Mouse (Mus musculus) midbrain, embryonic 15.5 days (tissue): ENCODE results near the gene Sptbn4. TPM values are rescaled to one million over a fixed set of nuclear protein-coding genes. Genes with fewer than 3 reads are reported as not detected.

Experiments used
- ATAC-seq: fragments of 200-750 bp; cut with Nextera tagmentation; replicated peaks from 2 replicates; pipeline ENCODE4 v1.8.0; 2017; ENCODE audit warnings: moderate TSS enrichment
- H3K27ac ChIP-seq: fragments of 300-500 bp; sonication (generic); 2 replicates; pipeline ENCODE4 v1.5.1; 2015; ENCODE audit warnings: mild to moderate bottlenecking, inconsistent platforms
- H3K27me3 ChIP-seq: fragments of 300-500 bp; sonication (generic); replicated peaks from 2 replicates; pipeline ENCODE4 v1.6.1; 2015; ENCODE audit warnings: inconsistent platforms
- H3K36me3 ChIP-seq: fragments of 300-500 bp; sonication (generic); replicated peaks from 2 replicates; pipeline ENCODE4 v1.6.1; 2015; ENCODE audit warnings: inconsistent platforms
- H3K4me1 ChIP-seq: fragments of 300-500 bp; sonication (generic); 2 replicates; pipeline ENCODE4 v1.6.1; 2015; ENCODE audit warnings: inconsistent platforms
- H3K4me2 ChIP-seq: fragments of 300-500 bp; sonication (generic); 2 replicates; pipeline ENCODE4 v1.6.1; 2015; ENCODE audit warnings: inconsistent platforms, mild to moderate bottlenecking, moderate library complexity
- H3K4me3 ChIP-seq: fragments of 300-500 bp; sonication (generic); 2 replicates; pipeline ENCODE4 v1.5.1; 2015; ENCODE audit warnings: mild to moderate bottlenecking, inconsistent platforms
- H3K9ac ChIP-seq: fragments of 300-500 bp; sonication (generic); 2 replicates; pipeline ENCODE4 v1.6.1; 2015; ENCODE audit warnings: mild to moderate bottlenecking, inconsistent platforms
- H3K9me3 ChIP-seq: fragments of 300-500 bp; sonication (generic); 2 replicates; pipeline ENCODE4 v1.6.1; 2016; ENCODE audit warnings: inconsistent platforms
- WGBS: fragments of 180-500 bp; shearing (Covaris S2); methylation state at CpG from one replicate; pipeline ENCODE4 v1.1.7; 2015; ENCODE audit warnings: mixed read lengths; 5-methylcytosine and 5-hydroxymethylcytosine counted together
- polyA plus RNA-seq: library from polyadenylated mRNA; unstranded; fragments of >200 nt; fragmentation: Nextera tagmentation; extraction: Ambion mirVana; gene quantifications from 2 replicates; pipeline ENCODE4 v1.2.1, GENCODE M21; 2015

The Sptbn4 gene
- polyA plus RNA-seq, 1 experiment from 2014 or later: 4.4 TPM

DNA sequence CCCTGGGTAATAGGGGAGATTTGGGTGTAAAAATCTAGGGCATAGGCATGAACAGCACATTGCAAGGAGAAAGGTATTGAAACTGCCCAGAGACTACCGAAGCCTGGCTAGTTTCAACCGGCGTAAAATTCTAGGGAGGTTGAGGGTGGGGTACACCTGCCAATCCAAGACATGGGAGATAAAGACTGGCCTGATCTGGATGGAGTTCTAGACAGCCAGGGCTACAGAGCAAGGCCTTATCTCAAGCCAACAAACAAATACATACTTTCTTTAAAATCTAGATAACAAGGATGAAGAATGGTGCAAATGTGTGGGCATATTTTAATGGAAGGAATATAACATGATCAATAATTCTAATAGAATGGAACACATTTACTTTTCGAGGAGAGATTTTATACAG is 92.7 kb downstream of the Sptbn4 start:
- 55% methylated on average over 4 of the region's 4 CpGs for WGBS
- H3K9ac ChIP-seq: peak overlapping the region; percentile 68
- H3K4me3 ChIP-seq: peak overlapping the region; percentile 50
- H3K36me3 ChIP-seq: peaks cover 7% of the 10 kb centered on the region; the same call in 1 of the 2 replicates
- peaks cover 27% of the 10 kb centered on the region for H3K27me3 ChIP-seq
- no peaks in the 10 kb centered on the region for H3K9me3 ChIP-seq
- peaks cover 22% of the 10 kb centered on the region for H3K4me1 ChIP-seq
- no peak overlapping the region for H3K27ac ChIP-seq
- peak overlapping the region; percentile 60 for H3K4me2 ChIP-seq
- ATAC-seq: 0 out of 2 replicates have a peak, but pooled peaks have one; percentile 2

DNA sequence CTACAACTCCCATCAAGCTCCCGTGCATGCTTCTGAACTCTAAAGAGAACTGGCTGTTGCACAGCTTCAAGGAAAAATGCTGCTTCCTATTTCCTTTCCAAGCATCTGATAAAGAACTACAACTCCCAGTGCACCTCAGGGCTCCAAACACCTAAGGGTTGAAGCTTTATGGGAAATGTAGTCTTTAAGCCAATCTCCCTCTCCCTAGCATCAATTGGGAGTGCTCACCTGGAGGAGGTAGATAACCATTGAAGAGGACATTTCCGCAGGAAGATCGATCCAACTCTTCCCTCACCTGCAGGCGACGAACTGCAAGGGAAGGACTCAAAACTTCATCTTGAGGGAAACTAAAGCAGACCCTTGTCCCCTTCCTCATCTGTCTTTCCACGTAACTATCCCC is 93.3 kb downstream of the Sptbn4 start:
- Histone ChIP-seq H3K4me2 (peak overlapping the region; percentile 60), H3K27ac (no peak overlapping the region), H3K9ac (peak overlapping the region; percentile 68; the same call in 1 of the 2 replicates), H3K4me3 (peak overlapping the region; percentile 50), H3K4me1 (peaks cover 22% of the 10 kb centered on the region), H3K36me3 (peaks cover 7% of the 10 kb centered on the region; the same call in 1 of the 2 replicates), H3K27me3 (peaks cover 24% of the 10 kb centered on the region), H3K9me3 (no peaks in the 10 kb centered on the region)
- WGBS: 37% methylated on average over 6 of the region's 6 CpGs
- peak; percentile 50 for ATAC-seq

DNA sequence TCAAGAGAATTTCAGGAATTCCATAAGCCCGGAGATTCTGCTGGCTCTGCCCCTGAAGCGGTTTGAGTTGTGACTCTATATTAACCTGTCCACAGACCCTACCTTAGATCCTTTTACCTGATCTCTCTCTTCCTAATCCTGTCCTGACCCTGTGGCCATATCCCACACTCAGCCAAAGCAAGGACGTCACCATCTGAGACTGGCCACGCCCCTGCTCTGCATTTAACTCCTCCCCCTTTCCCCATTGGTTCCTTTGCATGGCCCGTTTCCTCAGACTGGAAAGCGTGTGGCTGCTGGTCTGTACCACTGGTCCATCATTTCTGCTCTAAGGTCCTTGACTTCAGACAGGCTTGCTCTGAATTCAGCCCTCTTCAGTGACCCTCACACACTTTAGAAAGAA is 102.0 kb downstream of the Sptbn4 start:
- Histone ChIP-seq H3K9ac (no peak overlapping the region), H3K36me3 (peaks cover 45% of the 10 kb centered on the region), H3K27me3 (no peaks in the 10 kb centered on the region), H3K27ac (no peak overlapping the region), H3K4me3 (no peak overlapping the region), H3K4me1 (no peaks in the 10 kb centered on the region), H3K9me3 (no peaks in the 10 kb centered on the region), H3K4me2 (no peak overlapping the region)
- no peak; the same call in 1 of the 2 replicates for ATAC-seq
- 22% methylated on average over 6 of the region's 6 CpGs for WGBS

DNA sequence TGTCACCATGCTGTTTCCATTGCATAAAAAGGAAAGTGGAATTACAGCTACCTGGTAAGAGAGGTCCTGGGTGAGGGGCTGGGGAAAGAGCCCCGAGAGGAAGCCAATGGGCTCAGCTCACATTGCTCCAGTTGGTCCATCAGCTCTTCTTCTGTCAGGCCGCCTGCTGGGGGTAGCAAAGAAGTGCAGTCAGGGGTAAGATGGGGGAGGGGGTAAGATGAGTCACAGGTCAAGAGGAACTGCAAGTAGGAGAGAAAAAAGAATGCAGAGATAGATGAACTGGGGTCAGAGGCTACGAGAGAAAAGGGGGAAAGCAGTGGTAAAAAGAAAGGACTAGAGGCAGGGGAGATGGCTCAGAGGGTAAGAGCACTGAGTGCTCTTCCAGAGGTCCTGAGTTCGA is 104.9 kb downstream of the Sptbn4 start:
- no peak overlapping the region for H3K4me2 ChIP-seq
- H3K4me1 ChIP-seq: peaks cover 21% of the 10 kb centered on the region
- H3K27me3 ChIP-seq: peaks cover 6% of the 10 kb centered on the region
- 39% methylated on average over 4 of the region's 4 CpGs for WGBS
- H3K36me3 ChIP-seq: peaks cover 32% of the 10 kb centered on the region
- no peaks in the 10 kb centered on the region for H3K9me3 ChIP-seq
- no peak overlapping the region for H3K9ac ChIP-seq
- no peak for ATAC-seq
- no peak overlapping the region for H3K4me3 ChIP-seq
- H3K27ac ChIP-seq: no peak overlapping the region

DNA sequence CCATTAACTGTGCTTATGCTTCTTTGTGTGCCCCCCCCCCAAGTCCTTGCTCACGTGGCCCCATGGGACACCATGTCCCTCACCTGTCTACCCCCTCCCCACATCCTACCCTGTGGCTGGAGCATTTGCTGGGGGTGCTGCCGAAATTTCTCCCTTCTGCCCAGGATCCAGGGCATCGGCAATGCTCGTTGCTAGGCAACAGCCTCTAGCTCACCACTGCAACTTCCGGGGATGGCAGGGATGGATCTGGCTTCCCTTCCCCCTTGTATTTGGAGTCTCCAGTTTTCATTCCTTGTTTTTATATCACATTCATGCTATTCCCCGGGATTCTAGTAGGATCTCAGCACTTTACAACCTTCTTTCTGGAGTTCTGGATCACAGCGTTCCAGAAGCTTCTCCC is 108.0 kb downstream of the Sptbn4 start:
- H3K9me3 ChIP-seq: no peaks in the 10 kb centered on the region
- 22% methylated on average over 7 of the region's 7 CpGs for WGBS
- peaks cover 40% of the 10 kb centered on the region for H3K4me1 ChIP-seq
- peak overlapping the region; percentile 51 for H3K4me2 ChIP-seq
- ATAC-seq: peak; percentile 38
- peaks cover 36% of the 10 kb centered on the region for H3K27me3 ChIP-seq
- H3K4me3 ChIP-seq: peak overlapping the region; percentile 34
- H3K27ac ChIP-seq: peak overlapping the region; percentile 65
- peak overlapping the region; percentile 23 for H3K9ac ChIP-seq
- peaks cover 12% of the 10 kb centered on the region; the same call in 1 of the 2 replicates for H3K36me3 ChIP-seq

DNA sequence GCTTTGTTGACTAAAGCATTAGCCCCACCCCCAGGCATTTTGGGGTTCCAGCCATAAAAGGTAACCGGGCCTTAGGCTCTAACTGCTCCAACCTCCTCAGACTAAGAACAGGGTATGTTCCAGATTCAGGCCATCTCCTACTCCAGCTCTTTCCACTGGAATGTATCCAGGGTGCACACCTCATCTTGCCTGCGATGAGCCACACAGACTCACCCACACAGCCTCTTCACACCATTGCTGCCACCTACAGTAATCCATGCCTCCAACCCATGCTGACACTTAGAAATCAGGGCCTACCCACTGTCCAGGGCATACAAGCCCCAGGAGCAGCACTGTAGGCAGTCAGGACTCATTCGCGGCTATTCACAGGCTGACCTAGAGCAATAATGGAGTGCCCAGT is 108.4 kb downstream of the Sptbn4 start:
- Histone ChIP-seq H3K27ac (peak overlapping the region; percentile 65), H3K27me3 (peaks cover 40% of the 10 kb centered on the region), H3K4me3 (peak overlapping the region; percentile 34), H3K36me3 (peaks cover 8% of the 10 kb centered on the region; the same call in 1 of the 2 replicates), H3K9ac (peak overlapping the region; percentile 23), H3K4me2 (peak overlapping the region; percentile 51), H3K9me3 (no peaks in the 10 kb centered on the region), H3K4me1 (peaks cover 43% of the 10 kb centered on the region)
- 0 out of 2 replicates have a peak, but pooled peaks have one; percentile 25 for ATAC-seq
- 62% methylated on average over 4 of the region's 4 CpGs for WGBS

DNA sequence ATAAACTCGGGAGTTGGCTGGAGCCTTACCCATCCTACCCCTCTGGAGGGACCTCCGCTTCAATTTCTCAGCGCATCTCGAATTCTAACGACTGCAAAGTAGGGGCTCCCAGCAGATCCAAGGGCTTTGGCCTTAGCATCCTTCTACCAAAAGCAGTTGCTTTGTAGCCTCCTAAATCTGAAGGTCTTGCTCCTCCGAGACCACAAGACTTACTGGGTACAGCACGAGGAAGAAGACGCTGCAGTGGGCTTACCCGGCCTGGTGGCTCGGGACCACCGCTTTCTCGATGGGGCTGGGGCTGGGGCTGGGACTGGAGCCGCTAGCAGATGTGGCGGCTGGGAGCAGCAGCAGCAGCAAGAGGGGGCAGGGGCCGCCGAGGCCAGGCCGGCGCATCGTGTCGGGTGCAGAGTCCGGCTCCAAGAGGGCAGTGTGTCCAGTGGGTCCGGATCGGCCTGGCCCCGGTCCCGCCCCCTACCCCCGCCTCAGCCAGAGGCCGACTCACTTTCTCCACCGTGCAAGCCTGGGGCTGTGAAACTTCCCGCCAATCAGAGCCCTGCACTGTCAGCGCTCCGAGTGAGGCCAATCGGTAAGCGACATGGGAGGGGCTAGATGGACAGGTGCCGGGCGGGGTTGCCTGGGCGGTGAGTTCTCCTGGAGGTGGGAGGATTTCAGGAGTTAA is 110.2 kb downstream of the Sptbn4 start, which contains the start of gene Ltbp4:
TSS of gene Ltbp4 (minus strand) at position 518 of the 679 bp plus-strand sequence.
- Histone ChIP-seq H3K4me1 (peaks cover 61% of the 10 kb centered on the region), H3K4me2 (peak within 1 kb of the TSS; percentile 59), H3K9me3 (no peaks in the 10 kb centered on the region), H3K27me3 (peaks cover 58% of the 10 kb centered on the region), H3K36me3 (peaks cover 6% of the 10 kb centered on the region; the same call in 1 of the 2 replicates), H3K4me3 (peak within 1 kb of the TSS; percentile 32), H3K9ac (peak within 1 kb of the TSS; percentile 40; the same call in 1 of the 2 replicates), H3K27ac (no peak within 1 kb of the TSS)
- no peak for ATAC-seq
- WGBS: 1% methylated on average over 36 of the region's 36 CpGs

DNA sequence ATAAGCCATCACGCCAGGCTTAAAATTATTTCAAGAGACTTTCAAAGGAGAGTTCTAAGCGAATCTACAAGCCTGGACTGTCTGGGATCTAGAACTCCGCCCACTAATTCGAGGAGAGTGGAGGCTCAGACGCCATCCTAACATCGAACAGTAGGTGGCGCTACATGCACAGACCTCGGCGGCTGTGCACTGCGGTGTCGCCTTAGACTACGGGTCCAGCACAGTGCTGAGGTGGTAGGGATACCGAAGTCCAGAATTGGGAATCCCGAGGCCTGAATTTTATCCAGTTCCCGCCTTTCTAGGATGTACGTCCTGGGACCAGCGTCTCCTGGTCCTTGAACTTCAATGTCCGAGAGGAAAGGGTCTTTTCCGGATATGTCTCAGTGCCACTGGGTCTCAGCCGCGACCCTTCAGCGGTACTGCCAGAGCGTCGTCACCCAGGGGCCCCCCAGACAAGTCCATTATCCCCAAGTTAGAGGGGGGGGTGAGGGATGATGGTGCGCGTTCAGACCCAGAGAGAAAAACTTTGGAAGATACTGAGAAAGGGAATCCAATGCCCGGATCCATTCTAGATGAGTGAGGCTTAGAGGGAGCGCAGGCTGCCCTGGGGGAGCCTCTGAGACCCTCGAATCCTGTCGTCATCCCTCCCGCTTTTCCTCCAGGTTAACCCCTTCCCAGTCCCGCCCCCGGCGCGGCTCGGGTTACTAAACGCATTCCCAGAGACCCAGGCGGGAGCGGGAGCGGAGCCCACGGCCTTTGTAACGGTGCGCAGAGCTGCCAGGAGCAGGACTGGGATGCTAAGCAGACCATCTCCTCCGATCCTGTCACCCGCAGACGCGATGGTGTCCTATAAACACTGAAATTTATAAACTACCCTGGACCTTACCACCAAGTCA is 111.3 kb downstream of the Sptbn4 start:
- peaks cover 69% of the 10 kb centered on the region for H3K27me3 ChIP-seq
- H3K4me3 ChIP-seq: peak overlapping the region; percentile 32
- WGBS: 1% methylated on average over 47 of the region's 47 CpGs
- peak; percentile 82 for ATAC-seq
- no peaks in the 10 kb centered on the region for H3K9me3 ChIP-seq
- peak overlapping the region; percentile 59 for H3K4me2 ChIP-seq
- H3K36me3 ChIP-seq: no peaks in the 10 kb centered on the region
- peaks cover 70% of the 10 kb centered on the region for H3K4me1 ChIP-seq
- H3K27ac ChIP-seq: no peak overlapping the region
- H3K9ac ChIP-seq: peak overlapping the region; percentile 40; the same call in 1 of the 2 replicates

DNA sequence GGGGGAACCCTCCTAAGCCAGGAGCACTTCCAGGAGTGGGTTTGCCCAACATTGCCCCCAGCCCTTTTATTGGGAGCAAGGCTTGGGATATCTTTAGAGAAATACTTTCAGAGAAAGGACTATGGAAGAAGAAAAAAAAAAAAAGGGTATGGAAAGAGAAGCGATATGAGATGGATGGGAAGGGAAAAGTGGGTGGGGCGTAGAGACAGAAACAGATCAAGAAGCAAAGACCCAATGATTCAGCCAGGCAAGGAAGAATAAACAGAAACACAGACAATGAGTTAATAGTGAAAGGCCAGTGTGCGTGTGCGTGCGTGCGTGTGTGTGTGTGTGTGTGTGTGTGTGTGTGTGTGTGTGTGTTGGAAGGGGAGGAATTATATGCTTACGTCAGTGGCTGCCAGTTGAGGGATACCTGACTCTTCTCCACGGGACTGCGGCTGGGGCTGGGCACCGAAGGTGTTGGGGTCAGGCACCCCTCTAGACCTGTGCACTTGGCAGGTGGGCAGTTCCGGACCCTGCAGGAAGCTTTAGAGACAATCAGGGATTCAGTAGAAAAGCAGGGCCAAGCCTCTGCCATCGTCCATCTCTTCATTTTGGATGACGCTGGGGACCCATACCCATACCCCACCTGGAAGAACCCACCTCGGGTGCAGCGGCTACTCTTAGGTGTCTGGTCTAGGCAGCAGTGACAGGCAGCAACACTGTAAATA is 112.3 kb downstream of the Sptbn4 start:
- Histone ChIP-seq H3K36me3 (no peaks in the 10 kb centered on the region), H3K4me1 (peaks cover 80% of the 10 kb centered on the region), H3K9ac (no peak overlapping the region), H3K27ac (no peak overlapping the region), H3K27me3 (peaks cover 80% of the 10 kb centered on the region), H3K9me3 (no peaks in the 10 kb centered on the region), H3K4me2 (no peak overlapping the region), H3K4me3 (no peak overlapping the region)
- ATAC-seq: no peak
- WGBS: 60% methylated on average over 15 of the region's 15 CpGs

DNA sequence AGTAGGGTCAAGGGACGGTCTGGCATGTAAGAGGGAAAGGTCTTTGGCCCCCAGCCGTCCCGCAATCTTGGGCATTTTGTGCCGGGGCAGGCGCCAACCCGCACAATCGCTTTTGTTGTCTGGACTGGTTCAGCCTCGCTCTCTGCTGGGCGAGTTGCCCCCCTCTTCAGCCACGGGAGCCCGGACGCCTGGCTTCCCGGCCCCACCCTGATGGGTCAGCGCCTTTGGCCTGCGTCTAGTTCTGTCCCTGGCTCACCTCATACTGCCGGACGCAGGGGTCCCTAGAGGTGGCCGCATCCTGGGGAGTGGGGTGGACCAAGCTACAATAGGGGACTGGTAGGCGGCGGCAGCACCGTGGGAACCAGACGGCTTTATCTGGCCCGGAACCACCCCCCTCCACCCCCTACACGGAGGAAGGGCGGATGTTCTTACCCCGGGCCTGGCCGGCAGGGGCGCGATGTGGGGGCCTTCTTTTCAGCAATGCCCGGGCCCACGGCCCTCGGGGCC is 113.0 kb downstream of the Sptbn4 start:
- H3K4me2 ChIP-seq: peak overlapping the region; percentile 94
- H3K27ac ChIP-seq: no peak overlapping the region
- ATAC-seq: no peak
- H3K4me1 ChIP-seq: peaks cover 78% of the 10 kb centered on the region
- WGBS: 2% methylated on average over 30 of the region's 32 CpGs
- no peak overlapping the region for H3K9ac ChIP-seq
- no peaks in the 10 kb centered on the region for H3K9me3 ChIP-seq
- no peaks in the 10 kb centered on the region for H3K36me3 ChIP-seq
- H3K4me3 ChIP-seq: no peak overlapping the region
- peaks cover 87% of the 10 kb centered on the region for H3K27me3 ChIP-seq

DNA sequence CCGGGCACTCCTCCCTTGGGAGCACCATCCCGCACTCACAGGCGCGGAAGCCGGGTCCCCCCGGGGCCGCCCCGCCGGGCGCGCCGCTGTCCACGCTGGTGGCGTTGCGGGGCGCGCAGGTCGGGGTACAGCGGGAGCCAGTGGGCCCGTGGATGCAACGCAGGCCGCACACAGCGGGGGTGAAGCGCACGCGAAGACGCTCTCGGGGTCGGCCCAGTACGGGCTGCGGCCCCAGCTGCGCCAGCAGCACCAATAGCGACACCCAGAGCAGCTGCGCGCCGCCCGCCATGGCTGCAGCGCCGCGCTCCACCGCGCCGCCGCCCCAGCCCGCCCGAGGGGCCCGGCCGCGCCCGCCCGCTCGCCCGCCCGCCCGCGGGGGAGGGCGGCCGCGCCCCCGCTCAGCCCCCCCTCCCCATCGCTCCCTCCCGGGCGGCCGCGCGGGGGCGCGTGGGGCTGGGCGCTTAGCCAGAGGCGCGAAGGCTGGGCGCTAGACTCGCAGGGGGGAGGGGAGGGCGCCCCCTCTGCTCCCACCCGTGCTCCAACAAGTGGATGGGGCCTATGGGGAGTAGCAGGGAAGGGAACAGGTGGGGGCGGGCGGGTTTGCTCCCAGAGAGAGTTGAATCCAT is 114.1 kb downstream of the Sptbn4 start:
- peak overlapping the region; percentile 94 for H3K4me2 ChIP-seq
- WGBS: under 1% methylated on average over 42 of the region's 77 CpGs
- ATAC-seq: no peak
- no peak overlapping the region for H3K27ac ChIP-seq
- H3K4me1 ChIP-seq: peaks cover 72% of the 10 kb centered on the region
- H3K36me3 ChIP-seq: no peaks in the 10 kb centered on the region
- peak overlapping the region; percentile 52 for H3K9ac ChIP-seq
- H3K9me3 ChIP-seq: no peaks in the 10 kb centered on the region
- peaks cover 97% of the 10 kb centered on the region for H3K27me3 ChIP-seq
- peak overlapping the region; percentile 46 for H3K4me3 ChIP-seq
